Mouse (Mus musculus) urinary bladder, postnatal 25 days (tissue): ENCODE measurements around the gene Dhx33.

Experiments used
- DNase-seq: peaks from one replicate; pipeline ENCODE4 v3.0.0; 2022; ENCODE audit warnings: low spot score

Gene Dhx33

DNA sequence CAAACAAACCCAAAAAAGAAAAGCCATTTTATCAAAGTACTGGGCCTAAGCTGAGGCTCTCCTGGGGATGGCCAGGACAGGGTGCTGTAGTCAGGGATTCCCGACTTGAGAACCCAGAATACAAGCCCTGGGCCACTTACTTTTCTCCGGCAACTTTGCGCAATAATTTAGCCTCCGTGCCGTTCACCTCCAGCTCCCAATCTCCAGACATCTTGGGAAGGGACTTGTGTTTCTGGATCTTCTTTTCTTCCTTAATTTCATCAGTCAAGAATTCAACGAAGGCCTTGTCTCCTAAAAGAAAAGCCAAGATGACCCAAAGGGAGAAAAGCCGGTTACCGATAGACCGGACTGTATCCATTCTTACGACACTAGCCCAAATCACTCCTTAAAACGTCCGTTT is 22.2 kb downstream of the Dhx33 start:
- no peak for DNase-seq

DNA sequence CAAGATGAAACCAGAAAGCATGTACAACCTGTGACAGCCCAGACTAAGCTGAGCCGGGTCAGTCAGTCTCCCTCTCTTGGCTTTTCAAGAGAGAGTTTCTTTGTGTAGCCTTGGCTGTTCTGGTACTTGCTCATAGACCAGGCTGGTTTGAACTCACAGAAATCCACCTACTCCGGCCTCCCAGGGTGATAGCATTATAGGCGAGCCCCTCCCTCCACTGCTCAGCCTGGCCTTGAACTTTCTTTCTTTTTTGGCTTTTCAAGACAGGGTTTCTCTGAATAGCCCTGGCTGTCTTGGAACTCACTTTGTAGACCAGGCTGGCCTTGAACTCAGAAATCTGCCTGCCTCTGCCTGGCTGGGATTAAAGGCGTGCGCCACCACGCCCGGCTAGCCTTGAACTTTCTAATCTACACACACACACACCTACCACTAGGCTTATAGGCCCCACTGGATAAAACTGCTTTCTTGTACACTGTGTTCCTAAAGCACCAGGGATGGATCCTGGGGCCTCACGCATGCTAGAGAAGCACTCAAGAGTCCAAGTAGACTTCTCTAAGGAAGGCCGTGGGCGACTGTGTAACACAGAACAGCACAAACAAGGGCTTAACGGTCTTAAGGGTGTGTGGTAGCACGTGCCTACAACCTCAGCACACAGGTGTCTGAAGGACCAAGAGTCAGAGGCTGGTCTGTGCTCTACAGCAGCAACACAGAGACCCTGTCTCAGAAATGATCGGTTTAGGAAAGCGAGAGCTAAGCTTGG is 23.3 kb downstream of the Dhx33 start:
- no peak for DNase-seq

DNA sequence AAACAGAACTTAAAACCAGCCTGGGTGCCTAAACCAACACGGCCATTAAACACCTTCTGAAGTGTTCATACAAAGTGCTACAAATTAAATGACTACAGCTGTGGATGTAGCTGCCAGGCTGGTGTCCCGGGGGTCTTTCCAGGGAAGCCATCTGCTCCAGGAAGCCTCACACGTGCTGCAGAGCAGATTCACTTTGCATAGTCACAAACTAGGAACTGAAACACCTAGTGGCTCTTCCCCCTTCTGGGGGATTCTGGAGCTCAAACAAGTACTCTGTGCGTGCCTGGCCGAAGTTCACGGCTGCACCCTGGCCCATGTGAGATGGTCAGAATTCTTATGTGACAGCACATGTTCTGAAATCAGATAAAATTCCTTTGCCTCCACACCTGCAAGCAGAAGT is 24.0 kb downstream of the Dhx33 start:
- DNase-seq: no peak

DNA sequence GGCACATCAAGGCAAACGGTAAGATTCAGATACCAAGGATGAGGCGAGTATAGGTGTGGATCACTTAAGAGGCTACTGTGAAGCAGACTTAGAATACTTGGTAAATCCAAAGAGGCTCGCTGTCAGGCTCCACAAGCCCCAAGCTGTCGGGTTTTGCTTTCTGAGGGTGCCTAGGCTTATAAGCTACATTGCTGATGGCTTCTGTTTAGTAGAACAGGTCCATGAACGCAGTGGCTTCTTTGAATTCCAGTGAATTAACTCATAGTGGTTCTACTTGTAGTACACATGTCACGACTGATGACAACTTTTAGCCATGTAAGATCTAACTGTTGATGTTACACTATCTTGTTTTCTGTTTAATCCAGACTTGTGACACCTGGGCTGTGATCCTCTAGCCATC is 26.9 kb downstream of the Dhx33 start:
- DNase-seq: no peak

DNA sequence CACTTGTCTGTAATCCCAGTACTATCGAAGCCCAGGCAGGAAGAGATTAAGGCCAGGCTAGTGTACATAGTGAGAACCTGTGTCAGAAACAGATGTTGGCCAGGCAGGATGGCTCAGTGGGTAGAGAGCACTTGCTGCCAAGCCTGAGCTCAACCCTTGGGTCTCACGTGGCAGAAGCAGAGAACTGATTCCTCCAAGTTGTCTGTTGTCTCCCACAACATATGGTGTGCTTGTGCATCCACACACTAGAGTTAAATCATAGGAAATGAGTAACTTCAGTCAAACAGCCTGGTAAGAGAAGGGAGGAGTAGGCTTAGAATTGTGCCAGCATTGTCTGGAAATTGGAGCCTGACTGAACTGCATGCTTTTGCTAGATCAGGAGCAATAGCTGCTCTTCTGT is 29.0 kb downstream of the Dhx33 start:
- no peak for DNase-seq

DNA sequence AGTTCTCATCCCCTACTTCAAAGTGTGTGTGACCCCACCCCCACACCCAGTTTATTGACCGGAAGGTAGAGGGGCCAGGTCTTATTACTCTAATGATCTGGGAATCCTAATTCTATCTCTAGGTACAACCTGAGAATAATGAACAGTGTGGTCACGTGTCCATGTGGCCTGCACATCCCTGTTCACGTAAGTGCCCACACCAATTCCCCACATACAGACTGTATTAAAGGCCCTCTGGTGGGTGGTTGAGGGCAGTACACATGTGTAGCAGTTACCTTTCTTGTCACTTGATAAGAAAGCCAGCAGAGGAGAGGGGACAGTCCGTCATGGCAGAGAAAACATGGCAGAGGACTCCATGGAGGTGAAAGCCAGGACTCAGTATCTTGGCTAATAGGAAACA is 30.3 kb downstream of the Dhx33 start:
- DNase-seq: no peak

DNA sequence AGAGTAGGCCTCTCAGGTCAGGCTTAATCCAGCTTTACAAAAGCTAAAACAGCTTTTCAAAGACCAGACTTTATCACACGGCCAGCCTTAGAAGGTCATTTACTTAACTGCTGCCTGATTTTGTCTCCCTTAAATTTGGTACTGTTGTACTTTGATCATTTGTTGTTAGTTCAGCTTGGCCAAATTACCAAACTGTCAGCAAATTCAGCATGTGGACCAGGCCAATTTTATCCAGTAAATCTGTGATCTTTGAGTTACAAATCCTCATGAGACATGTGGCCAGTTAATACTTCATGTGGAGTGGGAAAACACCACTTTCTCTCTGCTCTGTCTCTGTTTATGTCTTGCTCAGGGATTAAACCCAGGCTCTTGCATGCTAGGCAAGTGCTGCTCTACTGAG is 31.7 kb downstream of the Dhx33 start:
- no peak for DNase-seq

DNA sequence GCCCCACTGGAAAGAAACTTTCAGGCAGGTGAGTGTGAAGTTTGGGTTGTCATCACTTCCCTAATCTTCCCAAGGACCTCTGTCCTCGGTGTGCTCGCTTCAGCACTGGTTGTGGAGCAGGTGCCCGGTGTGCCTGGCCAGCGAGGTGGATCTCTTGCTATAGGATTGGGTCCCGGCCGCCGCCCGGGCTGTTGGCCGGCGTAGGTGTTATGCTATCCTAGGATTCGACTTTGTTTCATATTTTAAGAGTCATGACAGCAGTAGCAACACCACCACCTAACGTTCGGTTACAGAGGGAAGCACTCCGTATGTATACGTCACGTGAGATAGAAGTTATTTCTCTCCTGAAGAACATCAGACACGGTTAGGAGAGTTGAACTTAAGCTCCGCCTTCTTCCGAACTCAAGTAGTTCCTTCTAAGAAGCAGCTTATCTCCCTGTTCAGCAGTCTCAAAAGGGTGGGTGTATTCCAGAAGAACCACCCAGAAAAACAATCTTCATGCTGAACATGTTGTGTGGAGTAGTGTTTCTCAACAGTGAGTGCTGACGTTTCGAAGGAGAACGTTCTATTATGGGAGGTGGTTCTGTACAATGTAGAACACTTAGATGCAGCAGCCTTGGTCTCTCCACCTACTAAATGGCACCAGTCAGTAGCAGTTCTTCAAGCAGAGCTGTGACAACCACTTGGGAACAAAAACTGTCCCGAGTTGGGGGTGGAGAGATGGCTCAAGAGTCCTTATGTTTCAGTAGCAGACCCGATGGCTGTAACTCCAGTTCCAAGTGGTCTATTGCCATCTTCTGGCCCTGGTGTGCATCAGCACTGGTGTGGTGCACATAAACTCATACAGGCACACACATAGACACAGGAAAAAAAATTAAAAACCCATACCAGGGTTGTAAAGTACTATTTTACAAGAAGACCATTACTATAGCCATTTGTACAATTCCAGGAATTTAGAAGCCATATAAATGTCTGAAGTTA is 33.4 kb downstream of the Dhx33 start:
- no peak for DNase-seq

DNA sequence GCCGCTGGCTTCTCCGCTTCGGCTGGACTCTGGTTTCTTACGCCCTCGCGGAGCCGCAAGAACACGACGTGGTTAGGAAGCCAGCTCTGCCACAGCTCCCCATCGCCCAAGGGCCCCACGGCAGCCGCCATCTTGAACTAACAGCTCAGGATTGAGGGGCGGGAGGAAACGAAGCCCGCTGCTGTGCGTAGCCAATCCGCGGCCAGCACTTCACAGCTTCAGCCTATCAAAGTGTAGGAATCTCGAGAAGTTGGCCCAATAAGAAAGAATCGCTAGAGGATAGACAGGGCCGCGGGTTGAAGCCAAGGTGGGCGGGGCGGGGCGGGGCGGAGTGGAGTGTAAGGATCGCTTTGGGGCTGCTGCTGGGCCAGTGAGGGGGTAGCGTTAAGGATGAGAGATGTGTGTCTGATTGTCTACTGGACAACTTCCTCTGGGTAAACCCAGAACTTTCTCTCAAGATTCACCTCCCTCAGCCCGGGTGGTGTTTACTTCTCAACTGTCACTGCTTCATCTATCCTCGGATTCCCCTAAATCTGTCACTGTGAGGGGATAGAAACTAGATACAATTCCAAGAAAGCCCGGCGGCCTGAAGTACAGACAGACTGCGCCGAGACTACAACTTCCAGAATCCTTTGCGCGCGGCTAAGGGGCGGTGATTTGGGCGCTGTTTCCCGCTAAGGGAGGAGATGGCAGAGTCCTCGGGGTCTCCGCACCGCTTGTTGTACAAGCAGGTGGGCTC is 34.2 kb downstream of the Dhx33 start, which contains the start of the genes Nup88 and Rpain:
Nup88 (minus strand) TSS at position 153 of the 739 bp plus-strand sequence.
Rpain (plus strand) TSS at position 393 of the 739 bp plus-strand sequence.
- DNase-seq: peak; percentile 78

DNA sequence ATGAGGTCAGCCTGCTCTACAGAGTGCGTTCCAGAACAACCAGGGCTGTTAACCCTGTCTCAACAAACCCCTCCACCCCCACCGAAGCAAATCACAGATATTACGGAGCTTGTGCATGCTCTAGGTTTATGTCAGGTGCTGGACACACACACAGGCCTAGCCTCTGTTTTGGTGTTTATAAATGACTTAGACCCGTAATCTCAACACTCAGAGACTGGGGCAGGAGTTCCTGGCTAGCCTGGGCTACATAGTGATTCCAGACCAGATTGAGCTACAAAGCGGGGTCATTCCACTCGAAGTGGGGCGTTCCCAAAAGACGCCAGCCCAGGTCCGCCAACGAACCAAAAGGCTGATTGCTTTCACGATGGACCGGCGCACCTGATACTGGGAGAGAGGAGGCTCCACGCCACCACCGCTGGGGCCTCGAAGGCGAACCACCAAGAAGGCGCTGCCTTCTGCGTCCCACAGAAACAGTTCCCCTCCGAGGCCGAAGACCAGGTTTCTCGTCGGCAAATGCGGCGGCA is 34.9 kb downstream of the Dhx33 start:
- no peak for DNase-seq

DNA sequence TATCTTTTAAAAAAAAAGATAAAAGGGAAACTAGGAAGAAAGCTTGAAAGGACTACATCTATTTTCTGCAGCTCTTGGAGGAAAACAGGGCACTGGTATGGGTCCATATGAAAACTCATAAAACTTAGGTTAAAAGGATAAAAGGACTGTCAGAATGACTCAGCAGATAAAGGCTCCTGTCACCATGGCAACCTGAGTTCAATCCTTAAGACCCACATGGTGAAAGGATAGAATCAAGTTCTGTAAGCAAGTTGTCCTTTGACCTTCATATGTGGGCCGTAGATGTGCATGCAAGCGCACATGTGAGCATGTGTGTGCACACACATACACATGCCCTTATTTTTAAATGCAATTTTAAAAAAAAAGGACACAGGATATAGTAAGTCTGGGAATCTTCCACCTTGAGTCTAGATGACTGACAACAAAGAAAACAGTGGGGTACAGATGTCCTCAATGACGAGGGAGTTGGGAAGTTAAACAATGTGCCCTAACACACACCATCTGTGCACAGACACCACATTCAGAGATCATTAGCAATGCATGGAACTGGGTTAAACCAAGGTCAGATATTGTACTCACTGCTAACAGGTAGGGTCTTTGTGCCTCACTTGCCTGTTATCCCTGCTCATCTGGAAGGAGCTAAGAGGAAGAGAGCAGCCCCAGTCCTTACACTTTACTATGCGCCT is 39.9 kb downstream of the Dhx33 start:
- DNase-seq: no peak

DNA sequence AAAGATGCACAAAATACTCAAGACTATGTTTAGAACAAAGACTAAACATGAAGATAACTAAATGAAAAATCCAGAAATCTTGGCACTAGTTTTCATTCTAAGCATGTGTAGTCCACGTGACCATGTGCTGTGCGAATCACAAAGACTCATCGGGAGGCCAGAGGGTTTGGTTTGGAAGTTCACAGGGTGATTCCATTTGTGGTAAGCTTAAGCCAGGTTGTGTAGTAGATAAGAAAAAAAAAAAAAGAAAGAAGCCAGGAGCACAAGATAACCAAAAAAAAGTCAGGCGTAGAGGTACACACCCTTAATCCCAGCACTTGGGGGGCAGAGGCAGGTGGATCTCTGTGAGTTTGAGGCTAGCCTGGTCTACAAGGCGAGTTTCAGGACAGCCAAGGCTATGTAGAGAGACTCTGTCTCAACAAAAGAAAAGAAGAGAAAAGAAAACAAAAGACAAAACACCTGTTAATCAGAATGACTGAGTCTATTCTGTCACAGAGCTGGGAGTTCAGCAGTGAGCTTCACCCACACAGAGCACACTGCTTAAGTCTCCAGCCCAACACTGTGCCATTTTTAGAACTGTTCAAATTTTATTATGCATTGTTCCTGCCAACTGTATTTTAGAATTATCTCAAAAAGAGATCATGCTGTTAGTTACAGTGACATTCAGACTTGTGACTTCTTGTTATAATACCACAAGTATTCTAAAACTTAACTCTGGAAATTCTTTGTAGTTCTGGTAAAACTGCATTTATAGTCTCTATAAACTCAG is 43.3 kb downstream of the Dhx33 start:
- DNase-seq: no peak

DNA sequence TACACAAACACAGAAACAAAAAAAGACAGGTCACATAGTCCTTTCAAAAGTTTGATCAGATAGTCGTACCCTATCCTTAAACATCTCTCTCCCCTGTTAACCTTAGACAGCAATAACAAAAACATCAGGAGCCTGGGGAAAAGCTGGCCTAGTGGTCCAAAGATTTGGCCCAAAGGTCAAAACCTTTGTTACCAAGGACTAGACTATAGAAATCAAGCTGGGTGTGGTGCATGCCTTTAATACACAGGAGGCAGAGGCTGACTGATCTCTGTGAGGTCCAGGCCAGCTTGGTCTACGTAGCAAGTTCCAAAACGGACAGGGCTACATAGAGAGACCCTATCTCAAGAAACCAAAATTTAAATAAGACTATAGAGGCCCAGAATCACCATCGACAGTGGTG is 49.5 kb downstream of the Dhx33 start:
- no peak for DNase-seq

DNA sequence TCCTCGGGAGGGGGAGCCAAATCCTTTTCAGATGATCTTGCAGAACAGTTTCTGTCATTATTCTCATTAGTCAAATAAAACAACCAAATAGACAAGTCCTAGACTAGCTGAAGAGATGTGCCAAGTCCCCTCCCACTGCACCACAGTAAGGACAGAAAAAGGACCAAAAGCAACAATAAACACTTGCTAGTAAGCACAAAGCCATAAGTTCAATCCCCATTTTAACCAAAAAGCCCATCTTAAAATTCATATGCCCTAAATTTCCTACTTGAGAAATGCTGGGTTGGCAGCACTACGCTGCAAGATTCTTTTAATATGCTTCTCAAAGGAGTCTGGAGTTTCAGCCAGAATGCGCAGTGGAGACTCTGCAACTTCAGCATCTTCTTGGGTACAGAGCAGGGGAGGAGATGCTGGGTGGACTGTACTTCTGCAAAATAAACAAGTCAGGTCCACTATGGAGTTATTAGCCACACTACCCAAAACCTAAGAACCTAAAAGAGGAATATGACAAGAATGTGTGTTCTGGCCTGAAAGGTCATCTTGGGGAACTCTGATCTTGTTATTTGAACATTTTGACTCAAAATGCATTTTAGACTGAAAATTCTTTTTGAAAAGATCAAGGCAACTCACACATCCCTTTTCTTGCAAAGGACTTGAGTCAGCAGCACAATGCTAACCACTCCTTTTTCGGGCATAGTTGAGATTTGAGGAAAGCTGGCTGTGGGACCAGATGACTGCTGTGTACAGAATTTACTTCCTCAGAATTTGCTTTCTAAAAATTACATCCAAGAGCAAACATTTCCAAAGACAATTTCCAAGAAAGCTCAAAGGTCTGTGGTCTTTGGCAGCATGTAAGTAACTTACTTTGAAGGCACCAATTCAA is 59.1 kb downstream of the Dhx33 start:
- no peak for DNase-seq

DNA sequence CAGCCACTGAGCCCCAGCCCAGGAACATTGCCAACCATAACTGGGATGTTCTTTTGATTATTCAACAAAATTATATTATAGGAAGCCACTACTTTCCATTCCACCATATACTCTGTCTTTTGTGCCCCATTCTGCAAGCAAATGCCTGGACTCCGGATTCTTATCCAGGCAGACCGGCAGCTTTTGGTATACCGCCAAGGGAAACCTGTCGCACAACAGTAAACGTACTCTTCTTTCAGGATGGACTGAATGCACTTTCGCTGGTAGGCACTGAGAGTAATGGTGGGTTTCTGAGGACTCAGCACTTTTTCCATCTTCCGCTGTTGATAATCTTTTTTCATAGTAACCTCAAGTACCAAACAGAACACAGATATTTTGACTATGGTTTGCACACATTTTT is 60.6 kb downstream of the Dhx33 start:
- no peak for DNase-seq

DNA sequence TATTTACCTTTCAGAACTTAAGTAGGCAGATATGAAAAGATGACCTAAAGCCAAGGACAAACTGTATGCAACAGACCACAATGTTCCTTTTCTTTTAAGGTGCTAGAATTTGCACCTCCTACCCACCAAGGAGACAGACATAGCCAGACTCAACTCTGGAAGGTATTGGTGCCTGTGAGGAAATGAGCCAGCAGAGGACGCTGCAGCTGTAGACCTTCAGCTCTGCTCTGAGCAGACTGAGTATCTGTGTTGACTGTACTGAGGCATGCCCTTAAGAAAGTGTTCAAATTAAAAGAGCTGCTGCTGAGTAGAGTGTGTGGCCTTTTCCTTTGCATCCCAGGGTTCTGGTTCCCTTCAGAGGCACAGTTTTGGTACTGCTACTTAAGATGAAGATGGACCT is 61.6 kb downstream of the Dhx33 start:
- DNase-seq: no peak

DNA sequence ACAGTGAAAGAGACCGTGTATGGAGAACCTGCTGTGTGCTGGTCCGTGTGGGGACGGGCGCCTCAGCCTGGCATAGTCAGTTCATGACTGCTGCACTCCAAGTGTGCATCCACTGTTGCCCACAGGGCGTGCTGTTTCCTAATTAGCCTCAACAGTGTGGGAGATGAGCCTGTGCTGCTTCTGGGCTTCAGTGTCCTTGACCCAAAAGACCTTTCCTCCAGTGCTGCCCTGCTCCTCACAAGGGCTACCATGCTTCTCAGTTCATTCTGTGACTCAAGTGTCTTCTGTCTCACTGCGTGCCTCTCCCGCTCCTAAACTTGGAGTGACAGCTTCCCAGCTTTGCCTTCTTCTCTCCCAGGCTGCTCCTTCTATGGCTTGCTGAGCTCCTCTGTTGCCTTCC is 68.9 kb downstream of the Dhx33 start:
- no peak for DNase-seq
